Mouse (Mus musculus) layer of hippocampus, adult 18-20 months (tissue): Measurements from ENCODE around the gene Hypm. TPM values are rescaled to one million over a fixed set of nuclear protein-coding genes. Genes with fewer than 3 reads are reported as not detected.

Experiments
- DNase-seq, 2 experiments: peaks; one replicate each; pipeline ENCODE4 v3.0.0; 2022; ENCODE audit warnings: low spot score in 2 of 2
- long read RNA-seq: library from polyadenylated mRNA; stranded (forward); transcript quantifications from one replicate; pipeline ENCODE4 v2.0.0, GENCODE M21; 2021
- total RNA-seq, 2 experiments: library from RNA; stranded (reverse); gene quantifications; 2 replicates each; pipeline ENCODE4 v1.2.3; 2021

Hypm gene
- total RNA-seq: not detected
- long read RNA-seq: 0 reads

DNA sequence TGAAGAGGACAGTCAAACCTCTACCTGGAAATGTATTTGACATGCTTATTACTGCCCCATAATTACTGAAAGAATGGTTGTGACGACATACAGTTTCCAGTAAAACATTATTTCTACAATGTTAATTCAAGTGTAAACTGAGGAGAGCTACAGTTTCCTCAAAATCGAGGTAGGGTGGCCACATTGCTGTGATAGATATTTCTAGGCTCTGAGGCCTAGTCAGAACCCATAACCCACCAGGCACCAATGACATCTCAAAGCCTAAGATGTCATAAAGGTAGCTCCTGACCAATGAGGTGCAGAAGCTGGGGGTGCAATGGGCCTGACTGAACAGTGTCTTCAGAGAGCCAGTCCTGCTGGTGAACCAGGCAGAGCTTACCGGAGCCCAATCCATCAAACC is at the start of gene Hypm:
Gene Hypm, plus strand, starts transcription at position 301 of the 400 bp plus-strand sequence.
- DNase-seq: no peak

DNA sequence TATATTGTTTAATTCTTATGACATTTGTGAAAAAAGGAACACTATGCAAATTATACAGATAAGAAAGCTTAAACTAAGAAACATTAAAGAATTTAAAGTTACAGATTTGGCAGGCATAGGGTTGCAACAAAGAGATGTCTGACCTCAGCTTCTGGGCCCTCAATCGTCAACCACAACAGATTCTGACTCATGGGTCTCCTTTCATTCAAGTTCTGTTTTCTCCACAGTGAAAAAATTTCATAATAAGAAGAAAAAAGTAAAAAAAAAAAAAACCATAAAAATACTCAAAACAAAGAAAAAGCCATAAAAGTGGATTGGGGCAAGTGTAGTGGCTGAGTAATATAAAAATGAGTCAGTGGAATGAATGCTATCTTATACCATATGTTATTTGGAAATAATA is 36.6 kb upstream of the Hypm start:
- DNase-seq: no peak

DNA sequence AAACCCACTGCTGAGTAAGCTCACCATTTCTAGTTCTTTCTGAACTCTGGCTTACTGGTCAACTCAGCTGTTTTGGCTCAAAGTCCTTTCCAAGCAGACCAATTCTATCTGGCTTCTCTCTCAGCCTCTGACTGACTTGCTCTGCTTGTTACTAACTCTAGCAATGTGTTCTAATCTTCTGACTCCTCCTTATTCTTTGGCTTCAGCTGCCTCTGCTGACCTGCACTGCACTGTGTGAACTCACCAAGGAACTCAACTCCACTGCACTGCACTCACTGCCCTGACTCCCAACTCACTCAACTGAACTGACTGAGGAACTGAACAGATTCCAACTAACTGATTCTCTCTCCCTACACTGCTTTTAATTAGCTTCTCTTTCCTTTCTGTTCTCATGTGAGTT is 34.3 kb upstream of the Hypm start:
- no peak for DNase-seq

DNA sequence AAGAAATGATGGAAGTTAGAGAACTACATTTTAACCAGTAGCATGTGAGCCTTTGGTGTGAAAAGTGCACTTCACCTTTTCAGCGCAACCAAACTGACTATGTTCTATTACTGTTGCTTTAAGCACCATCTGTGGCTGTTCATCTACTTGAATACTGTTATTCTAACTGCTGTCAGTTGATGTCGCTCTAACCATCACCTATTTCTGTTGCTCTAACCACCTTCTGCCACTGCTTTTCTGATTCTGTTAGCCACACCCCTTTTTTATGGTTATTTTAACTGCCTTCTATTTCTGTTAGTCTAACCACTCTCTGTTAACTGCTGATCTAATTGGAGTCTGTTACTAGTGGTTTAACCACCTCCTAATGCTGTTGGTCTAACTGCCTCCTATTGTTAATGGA is 11.9 kb upstream of the Hypm start:
- DNase-seq: no peak

DNA sequence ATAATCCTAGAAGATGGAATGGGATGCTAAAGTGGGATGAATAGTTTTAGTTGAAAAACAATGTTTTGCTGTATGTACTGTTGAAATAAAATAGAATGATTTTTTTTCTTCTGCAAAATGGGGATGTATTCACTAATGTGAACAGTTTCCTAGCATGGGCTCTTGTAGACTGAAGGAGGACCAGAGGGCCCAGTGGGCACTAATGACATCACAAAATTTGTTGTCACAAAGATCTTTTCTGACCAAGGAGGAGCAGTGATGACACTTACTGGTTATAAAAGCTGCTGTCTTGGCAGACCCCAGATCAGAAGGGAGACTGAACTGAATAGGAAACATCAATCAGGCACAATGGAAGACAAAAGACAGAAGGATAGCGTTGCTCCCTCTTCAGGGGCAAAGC is 2.7 kb downstream of the Hypm start, which contains the start of gene H2al3:
Gene H2al3, plus strand, starts transcription at position 301 of the 400 bp plus-strand sequence.
- no peak for DNase-seq

DNA sequence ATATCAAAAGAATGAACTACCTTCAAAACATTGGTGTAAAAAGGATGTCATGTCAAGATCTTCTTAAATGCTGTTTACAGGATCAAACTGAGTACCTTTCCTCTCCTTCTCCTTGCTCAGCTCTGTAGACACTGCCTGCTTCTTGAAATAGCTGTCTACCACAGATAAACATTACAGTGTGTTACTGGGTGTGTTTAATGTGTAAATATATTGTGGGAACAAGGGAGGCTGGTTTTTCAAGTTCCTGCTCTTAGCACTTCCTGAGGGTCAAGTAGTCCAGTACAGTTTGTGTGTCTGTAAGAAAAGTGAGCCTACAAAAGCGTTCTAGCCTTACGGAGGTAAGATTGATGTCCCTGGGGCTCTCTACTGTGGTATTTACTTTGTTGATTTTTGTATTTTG is 15.1 kb downstream of the Hypm start:
- no peak for DNase-seq

DNA sequence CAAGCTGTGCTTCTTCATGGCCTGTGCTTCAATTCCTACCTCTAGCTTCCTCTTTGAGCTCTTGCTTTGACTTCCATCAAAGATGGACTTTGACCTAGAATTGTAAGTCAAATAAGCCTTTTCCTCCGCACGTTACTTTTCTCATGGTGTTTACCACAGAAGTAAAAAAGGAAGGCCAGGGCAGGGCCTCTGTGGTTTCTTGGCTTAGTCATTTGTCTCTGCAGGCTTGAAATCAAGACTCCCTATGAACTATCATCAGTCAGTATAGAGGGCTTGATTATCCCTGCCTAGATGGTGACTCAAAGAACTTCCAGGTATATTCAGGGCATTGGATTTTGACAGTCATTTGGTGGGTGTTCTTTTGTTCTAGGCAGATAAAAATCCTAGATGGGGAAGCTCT is 28.8 kb downstream of the Hypm start:
- DNase-seq: no peak

DNA sequence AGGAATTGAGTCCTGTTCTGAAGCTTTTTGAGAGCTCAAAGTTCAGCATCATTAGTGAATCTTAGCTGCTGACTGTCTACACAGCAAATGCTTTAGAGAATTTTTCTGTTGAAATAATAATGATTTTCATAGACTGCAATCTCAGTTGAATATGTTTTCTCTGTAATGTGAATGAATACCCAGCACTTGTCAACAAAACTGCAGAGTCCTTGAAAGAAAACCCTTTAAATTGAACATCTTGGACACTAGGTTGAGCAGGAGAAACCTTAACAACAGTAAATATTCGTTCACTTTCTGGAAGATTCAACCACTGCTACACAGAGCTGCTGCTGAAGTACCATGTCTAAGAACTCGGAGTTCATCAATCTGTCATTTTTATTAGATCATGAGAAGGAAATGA is 38.6 kb downstream of the Hypm start, which contains the start of gene Sytl5:
Gene Sytl5, plus strand, starts transcription at position 301 of the 400 bp plus-strand sequence.
- DNase-seq: no peak

Other genes starting within 250 kb of the Hypm start
- gene Dynlt3, start 183.9 kb upstream of the Hypm start, total RNA-seq: 100 to 1,000 TPM; 124 to 132 TPM
- not detected for gene H2al3, start 2.8 kb downstream of the Hypm start, total RNA-seq
- gene Sytl5, start 38.7 kb downstream of the Hypm start, total RNA-seq: 1 to 10 TPM; 5.7 to 6.9 TPM